ENCODE assay signal across 12 mouse cellular contexts in the genomic region with DNA sequence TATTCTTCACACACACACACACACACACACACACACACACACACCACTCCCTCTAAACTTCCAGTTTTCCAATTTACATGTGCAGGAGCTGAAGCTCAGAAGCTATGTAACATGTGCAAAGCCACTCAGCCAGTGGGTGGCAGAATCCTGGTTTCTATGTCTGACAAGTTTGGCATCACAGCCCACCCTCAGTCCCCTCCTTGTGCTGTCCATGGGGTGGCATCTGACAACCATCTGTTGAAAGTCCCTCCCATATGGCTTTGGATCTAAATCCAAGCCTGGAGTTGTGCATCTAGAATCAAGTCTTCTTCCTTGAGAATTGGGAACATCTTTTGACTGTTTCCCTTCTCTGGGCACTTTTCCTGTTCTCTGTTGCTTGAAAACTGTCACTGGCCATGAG.
DNase-seq lines count a peak whose midpoint lies in the region; ATAC-seq and TF ChIP-seq lines count a peak whose summit lies in the region.
"Had no signal": no experiment of that assay in that cellular context is flagged by ENCODE, and none has a peak within 500 bp of the region (broad histone marks: within the 10 kb centered on the region; RNA-seq: fewer than 3 reads in every experiment).

No protein-coding gene starts in this region.

- H3K36me3 ChIP-seq in stomach, postnatal 0 days (ENCODE audit: control insufficient read depth, insufficient read depth, low read length): no peaks in the 10 kb centered on the region
- H3K36me3 ChIP-seq: hindbrain, embryonic 13.5 days; liver, embryonic 13.5 days had no signal

- no peak overlapping the region for H3K9ac ChIP-seq in stomach, postnatal 0 days (ENCODE audit: low read length)
- H3K9ac ChIP-seq: hindbrain, embryonic 13.5 days; liver, embryonic 13.5 days had no signal

- DNase-seq in cerebellum, postnatal 14 days: peak; percentile 61 to 64
- no peak for DNase-seq in cerebellum, adult 11-12 months
- peak; percentile 31 for DNase-seq in layer of hippocampus, adult 11-12 months (ENCODE audit: low spot score)
- DNase-seq in layer of hippocampus, adult 9-10 months (ENCODE audit: low spot score): no peak
- peak; percentile 23 to 64 for DNase-seq in left cerebral cortex, adult 9 months (ENCODE audit: low spot score in 2 of 2)
- no peak for DNase-seq in stomach, postnatal 0 days (ENCODE audit: low spot score)
- DNase-seq in natural killer cell, adult 2 months (ENCODE audit: low spot score in 2 of 2): no peak
- no peak for DNase-seq in urinary bladder, adult 18-20 months (ENCODE audit: low spot score in 2 of 2)
- DNase-seq: adrenal gland, adult 2 months; kidney, adult 2 months; liver, embryonic 13.5 days had no signal

- H3K4me3 ChIP-seq in stomach, postnatal 0 days (ENCODE audit: low read depth, low read length): no peak overlapping the region
- H3K4me3 ChIP-seq: hindbrain, embryonic 13.5 days; liver, embryonic 13.5 days had no signal

- no peak overlapping the region for H3K4me2 ChIP-seq in stomach, postnatal 0 days (replicated peaks; ENCODE audit: low read depth)
- H3K4me2 ChIP-seq: hindbrain, embryonic 13.5 days; liver, embryonic 13.5 days had no signal

- H3K4me1 ChIP-seq in stomach, postnatal 0 days (replicated peaks; ENCODE audit: control insufficient read depth, insufficient read depth): no peaks in the 10 kb centered on the region
- H3K4me1 ChIP-seq: hindbrain, embryonic 13.5 days; liver, embryonic 13.5 days had no signal

- H3K27ac ChIP-seq in stomach, postnatal 0 days (replicated peaks): no peak overlapping the region
- H3K27ac ChIP-seq: hindbrain, embryonic 13.5 days; liver, embryonic 13.5 days had no signal

- 0 out of 2 replicates have a peak, but pooled peaks have one; percentile 11 for TF ChIP-seq CTCF in stomach, postnatal 0 days (IDR thresholded peaks at IDR 0.05; ENCODE audit: low read depth)

- no peaks in the 10 kb centered on the region for H3K27me3 ChIP-seq in stomach, postnatal 0 days (ENCODE audit: control insufficient read depth, insufficient read depth, low read length)
- H3K27me3 ChIP-seq: hindbrain, embryonic 13.5 days; liver, embryonic 13.5 days had no signal

- no peaks in the 10 kb centered on the region for H3K9me3 ChIP-seq in stomach, postnatal 0 days (ENCODE audit: control insufficient read depth, low read length)
- H3K9me3 ChIP-seq: hindbrain, embryonic 13.5 days; liver, embryonic 13.5 days had no signal

- TF ChIP-seq EP300 in stomach, postnatal 0 days (optimal IDR thresholded peaks at IDR 0.05): no peak

- no peak for ATAC-seq in stomach, postnatal 0 days (ENCODE audit: low FRiP score, low TSS enrichment)

Comparison
In these comparisons a context has a peak if more than half of its experiments do, and no peak if none do; other contexts are left out.
1. DNase-seq: peak in cerebellum, postnatal 14 days (2 of 2), layer of hippocampus, adult 11-12 months (single experiment) and left cerebral cortex, adult 9 months (2 of 2); none in cerebellum, adult 11-12 months (single experiment), layer of hippocampus, adult 9-10 months (single experiment), stomach, postnatal 0 days (single experiment), natural killer cell, adult 2 months (0 of 2) and urinary bladder, adult 18-20 months (0 of 2).